Mouse (Mus musculus) gastrocnemius, adult 2 months (tissue): ENCODE data around the gene Ccdc154. TPM values are rescaled to one million over a fixed set of nuclear protein-coding genes. Genes with fewer than 3 reads are reported as not detected.

Experiments used
- DNase-seq: peaks from one replicate; pipeline ENCODE4 v3.0.0; 2022
- H3K27ac ChIP-seq: fragments of 200-600 bp; 2 replicates; pipeline ENCODE4 v1.8.1; 2022; ENCODE audit warnings: mild to moderate bottlenecking
- H3K4me3 ChIP-seq: fragments of 200-600 bp; 2 replicates; pipeline ENCODE4 v1.8.1; 2022; ENCODE audit warnings: mild to moderate bottlenecking, moderate library complexity
- CTCF ChIP-seq: fragments of 200-600 bp; IDR thresholded peaks from 2 replicates; pipeline ENCODE4 v1.8.1; 2022; ENCODE audit warnings: antibody characterized with exemption, mild to moderate bottlenecking, moderate library complexity
- intact Hi-C: fragments of 180-260 bp; cut with DNase I; formaldehyde crosslinking; loops from one replicate; pipeline ENCODE4 v1.15.1; 2025
- total RNA-seq, 2 experiments: library from RNA; stranded (reverse); gene quantifications; 2 replicates each; pipeline ENCODE4 v1.2.3; 2021

The Ccdc154 gene
- total RNA-seq, 2 experiments from 2014 or later: not detected

GRCm38 (mm10) chr17:25189091-25189490 is 26.8 kb downstream of the Ccdc154 start:
- H3K27ac ChIP-seq: peak overlapping the region; percentile 95
- peak overlapping the region; percentile 90 for H3K4me3 ChIP-seq
- intact Hi-C loops: loop anchor here (5.0 kb wide), 1 partner anchor 83 kb away; the partner anchor contains the start of gene Ube2i
- no peak for TF ChIP-seq CTCF
- no peak for DNase-seq

GRCm38 (mm10) chr17:25202401-25202800 is 40.1 kb downstream of the Ccdc154 start:
- no peak overlapping the region for H3K4me3 ChIP-seq
- intact Hi-C loops: no loop called here
- no peak for DNase-seq
- no peak for TF ChIP-seq CTCF
- no peak overlapping the region for H3K27ac ChIP-seq

- intact Hi-C loops: no loop called here
- no peak for TF ChIP-seq CTCF
- no peak for DNase-seq
- H3K4me3 ChIP-seq: no peak overlapping the region
- peak overlapping the region; percentile 86 for H3K27ac ChIP-seq
Measured at GRCm38 (mm10) chr17:25210006-25210405, 47.7 kb downstream of the Ccdc154 start.

DNA sequence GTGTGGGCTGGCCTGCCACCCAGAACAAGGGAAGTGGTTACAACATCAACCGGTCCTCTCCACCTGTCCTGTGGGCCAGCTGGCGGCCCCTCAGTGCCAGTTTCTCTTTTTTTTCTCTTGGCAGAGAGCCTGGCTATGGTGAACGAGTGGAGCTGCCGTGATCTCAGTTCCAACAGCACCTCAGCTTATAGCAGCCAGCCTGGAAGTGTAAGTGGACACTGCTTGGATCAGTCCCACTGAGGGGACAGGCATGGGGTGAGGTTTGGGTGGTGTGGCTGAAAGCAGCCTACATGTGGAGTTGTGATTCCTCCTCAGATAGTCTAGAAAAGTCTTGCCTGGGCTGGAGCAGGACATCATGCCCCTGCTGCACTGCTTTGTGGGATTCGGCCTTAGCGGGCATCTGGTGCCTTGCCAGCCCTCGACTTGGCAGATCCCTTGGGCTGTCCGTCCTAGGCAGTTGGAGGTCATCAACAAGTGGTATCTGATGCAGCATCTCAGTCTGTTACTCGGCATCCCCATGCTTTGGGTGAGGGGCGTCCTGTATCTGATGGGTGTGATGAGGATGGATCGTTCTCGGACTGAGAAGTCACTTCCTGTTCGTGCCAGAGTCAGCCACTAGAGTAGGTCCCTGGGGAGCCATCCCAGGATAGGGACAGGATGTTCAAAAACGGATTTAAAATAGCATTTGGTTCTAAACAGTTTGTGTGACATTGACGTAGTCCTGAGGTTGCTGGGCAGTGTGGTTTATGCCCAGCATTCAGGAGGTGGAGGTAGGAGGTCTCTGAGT is 48.6 kb downstream of the Ccdc154 start:
- H3K4me3 ChIP-seq: peak overlapping the region; percentile 25
- DNase-seq: peak; percentile 74
- peak overlapping the region; percentile 86 for H3K27ac ChIP-seq
- intact Hi-C loops: no loop called here
- TF ChIP-seq CTCF: no peak

DNA sequence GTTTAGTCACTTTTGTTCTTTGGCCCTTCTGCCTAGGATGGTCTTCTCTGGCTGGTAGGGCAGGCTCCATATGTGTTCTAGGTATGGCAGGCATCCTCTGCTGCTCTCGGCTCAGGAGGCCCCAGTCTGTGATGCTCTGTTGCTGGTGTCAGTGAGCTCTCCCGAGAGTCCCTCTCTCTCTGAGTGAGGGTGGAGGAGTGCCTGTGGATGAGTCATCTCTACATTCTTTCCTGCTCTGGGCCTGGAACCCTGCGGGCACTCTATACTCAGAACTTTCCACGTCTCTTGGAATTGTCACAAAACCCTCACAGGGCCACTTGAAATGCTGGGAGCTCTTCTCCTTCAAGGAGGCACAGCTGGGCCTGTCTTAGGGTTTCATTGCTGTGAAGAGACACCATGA is 49.4 kb downstream of the Ccdc154 start:
- peak overlapping the region; percentile 86 for H3K27ac ChIP-seq
- TF ChIP-seq CTCF: no peak
- H3K4me3 ChIP-seq: no peak overlapping the region
- no peak for DNase-seq
- intact Hi-C loops: no loop called here

- no peak for TF ChIP-seq CTCF
- Histone ChIP-seq H3K27ac (no peak overlapping the region), H3K4me3 (no peak overlapping the region)
- DNase-seq: no peak
- intact Hi-C loops: no loop called here
Measured at GRCm38 (mm10) chr17:25215431-25215830, 53.2 kb downstream of the Ccdc154 start.

DNA sequence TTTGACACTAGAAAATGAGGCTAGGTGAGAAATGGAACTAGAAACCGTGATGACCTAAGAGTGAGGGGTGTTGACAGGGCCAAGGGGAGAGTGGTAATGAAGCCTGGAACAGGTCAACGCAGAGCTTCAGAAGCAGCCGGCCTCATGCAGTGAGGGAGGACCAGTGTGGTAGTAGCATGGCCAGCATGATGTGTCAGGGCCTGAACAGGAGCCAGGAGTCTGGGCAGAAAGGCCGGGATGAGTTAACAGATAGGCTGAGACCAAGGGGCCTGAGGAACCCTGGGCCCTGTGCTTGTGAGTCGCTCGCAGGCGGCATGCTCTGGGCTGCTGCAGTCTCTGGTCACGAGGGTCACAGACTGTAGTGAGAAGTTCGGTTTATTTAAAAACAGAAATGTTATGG is 56.7 kb downstream of the Ccdc154 start:
- no peak overlapping the region for H3K27ac ChIP-seq
- H3K4me3 ChIP-seq: no peak overlapping the region
- DNase-seq: no peak
- TF ChIP-seq CTCF: no peak
- intact Hi-C loops: no loop called here

- Histone ChIP-seq H3K4me3 (no peak overlapping the region), H3K27ac (no peak overlapping the region)
- intact Hi-C loops: no loop called here
- TF ChIP-seq CTCF: no peak
- no peak for DNase-seq
Measured at GRCm38 (mm10) chr17:25219492-25220295, 57.4 kb downstream of the Ccdc154 start.

DNA sequence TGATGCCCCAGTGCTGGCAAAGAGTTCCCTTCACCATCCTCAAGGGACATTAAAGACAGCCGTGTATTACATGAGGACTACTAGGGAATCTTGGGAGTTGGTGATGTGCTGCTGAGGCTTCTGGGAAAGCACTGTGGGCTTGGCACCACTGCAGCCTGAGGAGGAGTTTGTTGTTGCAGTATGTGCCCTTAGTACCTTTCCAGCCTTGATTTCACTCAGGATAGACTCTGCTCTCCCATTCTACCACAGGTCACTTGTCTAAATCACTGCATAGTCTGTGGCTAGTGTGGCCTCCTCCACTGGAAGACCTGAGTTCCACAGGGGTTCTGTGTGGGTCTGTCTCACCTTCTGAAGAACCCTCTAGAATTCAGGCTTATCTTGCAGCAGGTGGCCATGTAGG is 58.5 kb downstream of the Ccdc154 start:
- intact Hi-C loops: no loop called here
- Histone ChIP-seq H3K27ac (no peak overlapping the region), H3K4me3 (no peak overlapping the region)
- no peak for DNase-seq
- no peak for TF ChIP-seq CTCF

Other genes with a start within 250 kb of the Ccdc154 start
- 10 to 100 TPM; 19.3 to 21.8 TPM for gene Mapk8ip3, start 225.5 kb upstream of the Ccdc154 start, total RNA-seq
- 1 to 10 TPM; 5.3 to 6.8 TPM for gene Jpt2, start 201.8 kb upstream of the Ccdc154 start, total RNA-seq
- 1 to 10 TPM; 6.3 to 7.1 TPM for gene Cramp1l, start 146.7 kb upstream of the Ccdc154 start, total RNA-seq
- 1 to 10 TPM; 2.8 to 2.9 TPM for gene Ift140, start 146.4 kb upstream of the Ccdc154 start, total RNA-seq
- gene Tmem204, start 78.9 kb upstream of the Ccdc154 start, total RNA-seq: 10 to 100 TPM in 1 of 2 experiments, 1 to 10 TPM in 1; 8.3 to 21.5 TPM
- 10 to 100 TPM in 1 of 2 experiments, 1 to 10 TPM in 1; 4.5 to 11.4 TPM for gene Telo2, start 46.5 kb upstream of the Ccdc154 start, total RNA-seq
- 1 to 10 TPM; 2.2 to 6.1 TPM for gene Ptx4, start 41.7 kb upstream of the Ccdc154 start, total RNA-seq
- 10 to 100 TPM; 16.2 to 19.2 TPM for gene Clcn7, start 29.1 kb upstream of the Ccdc154 start, total RNA-seq
- not detected for gene Gm38655, start 13.0 kb downstream of the Ccdc154 start, total RNA-seq
- 10 to 100 TPM; 11.4 to 18.3 TPM for gene BC003965, start 22.1 kb downstream of the Ccdc154 start, total RNA-seq
- gene Unkl, start 25.9 kb downstream of the Ccdc154 start, total RNA-seq: 1 to 10 TPM; 5.5 to 5.7 TPM
- gene Gnptg, start 77.7 kb downstream of the Ccdc154 start, total RNA-seq: 10 to 100 TPM; 14.9 to 16.5 TPM
- gene Tsr3, start 77.7 kb downstream of the Ccdc154 start, total RNA-seq: 10 to 100 TPM; 16.3 to 17.5 TPM
- gene Baiap3, start 93.9 kb downstream of the Ccdc154 start, total RNA-seq: under 1 TPM in 1 of 2 experiments, not detected in 1; 0.08 TPM
- gene Ube2i, start 112.2 kb downstream of the Ccdc154 start, total RNA-seq: 10 to 100 TPM; 59.4 to 68.5 TPM
- gene Prss34, start 135.9 kb downstream of the Ccdc154 start, total RNA-seq: under 1 TPM; 0.20 to 0.70 TPM
- not detected for gene Prss28, start 146.2 kb downstream of the Ccdc154 start, total RNA-seq
- not detected for gene Prss29, start 156.2 kb downstream of the Ccdc154 start, total RNA-seq
- gene Tpsab1, start 183.1 kb downstream of the Ccdc154 start, total RNA-seq: 1 to 10 TPM; 1.0 to 2.2 TPM
- 1 to 10 TPM; 1.9 to 4.7 TPM for gene Tpsb2, start 203.8 kb downstream of the Ccdc154 start, total RNA-seq
- gene Tpsg1, start 206.8 kb downstream of the Ccdc154 start, total RNA-seq: under 1 TPM in 1 of 2 experiments, not detected in 1; 0.48 TPM